Mouse (Mus musculus) bone marrow macrophage, adult 2 months (primary cell): ENCODE results near the gene Trp53i11. TPM values are rescaled to one million over a fixed set of nuclear protein-coding genes. Genes with fewer than 3 reads are reported as not detected.
A peak's percentile ranks its signal among the peaks of the same experiment; 100 is the strongest.

Source experiments
- H3K27ac ChIP-seq: 2 replicates; pipeline ENCODE4 v1.5.1; 2012; ENCODE audit warnings: low read depth, low read length; ENCODE audit not compliant: insufficient read depth
- H3K4me1 ChIP-seq: 2 replicates; pipeline ENCODE4 v1.6.1; 2012; ENCODE audit warnings: low read length; ENCODE audit not compliant: control insufficient read depth, insufficient read depth
- H3K4me3 ChIP-seq: 2 replicates; pipeline ENCODE4 v1.5.1; 2012; ENCODE audit warnings: mild to moderate bottlenecking, low read length, moderate library complexity; ENCODE audit not compliant: insufficient read depth
- CTCF ChIP-seq: IDR thresholded peaks from 2 replicates; pipeline ENCODE4 v1.5.1; 2012; ENCODE audit warnings: low read depth, mild to moderate bottlenecking, low read length, moderate library complexity
- POLR2A ChIP-seq: IDR thresholded peaks from 2 replicates; pipeline ENCODE4 v1.6.1; 2012; ENCODE audit warnings: mild to moderate bottlenecking, low read depth, low read length, borderline replicate concordance
- polyA plus RNA-seq: library from polyadenylated mRNA; stranded (reverse); fragments of >200 nt; gene quantifications from 2 replicates; pipeline ENCODE4 v1.2.4, GENCODE M21; 2012; ENCODE audit not compliant: missing spikeins, insufficient read depth, insufficient read length

Gene Trp53i11
- polyA plus RNA-seq, 1 experiment = not detected

DNA sequence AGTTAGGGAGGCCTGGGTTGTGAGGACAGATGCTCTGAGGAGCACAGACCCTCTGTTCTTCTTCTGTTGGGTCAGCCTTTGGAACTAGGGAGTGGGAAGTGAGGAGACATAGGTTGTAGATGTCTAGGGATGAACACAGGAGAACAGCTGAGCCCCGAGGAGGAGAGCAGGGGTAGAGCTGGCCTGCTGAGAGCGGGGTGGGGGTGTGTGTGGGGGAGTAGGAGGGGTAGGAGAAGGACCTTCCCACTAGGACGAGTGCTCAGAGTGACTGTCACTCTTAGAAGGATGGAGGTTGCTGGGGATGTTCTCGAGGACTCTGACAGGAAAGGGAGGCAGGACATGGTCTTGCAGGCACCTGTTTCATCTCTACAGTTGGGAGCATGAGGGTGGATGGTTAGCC, 6.5 kb downstream of the Trp53i11 start:
- Histone ChIP-seq H3K27ac (no peak overlapping the region), H3K4me3 (no peak overlapping the region), H3K4me1 (no peaks in the 10 kb centered on the region)
- TF ChIP-seq POLR2A (no peak), CTCF (no peak)

DNA sequence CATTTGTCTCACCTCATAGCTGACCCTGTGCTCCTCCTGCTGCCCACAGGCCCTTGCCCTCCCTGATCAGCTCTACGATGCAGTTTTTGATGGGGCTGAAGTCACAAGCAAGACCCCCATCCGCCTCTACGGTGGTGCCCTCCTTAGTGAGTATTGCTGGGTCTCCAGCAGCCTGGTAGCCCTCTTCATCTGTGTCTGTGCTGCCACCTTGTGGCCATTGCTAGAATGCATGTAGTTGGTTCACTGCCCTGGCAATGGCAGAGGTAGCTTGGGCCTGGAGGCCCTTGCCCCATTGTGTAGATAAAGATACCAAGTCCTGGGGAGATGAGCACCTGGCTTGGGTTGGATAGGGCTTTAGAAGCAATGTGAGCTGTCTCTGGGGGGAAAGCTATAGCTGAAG, 11.5 kb downstream of the Trp53i11 start:
- H3K27ac ChIP-seq = no peak overlapping the region

GRCm38 (mm10) chr2:93199531-93199974, 12.2 kb downstream of the Trp53i11 start:
- Histone ChIP-seq H3K4me3 (no peak overlapping the region), H3K27ac (no peak overlapping the region), H3K4me1 (no peaks in the 10 kb centered on the region)
- TF ChIP-seq CTCF (peak; percentile 82), POLR2A (no peak)

More for the DNA sequence above, 11.5 kb downstream of the Trp53i11 start:
- TF ChIP-seq POLR2A (no peak), CTCF (peak; percentile 54)
- Histone ChIP-seq H3K4me3 (no peak overlapping the region), H3K4me1 (no peaks in the 10 kb centered on the region)

- no peak overlapping the region for H3K27ac ChIP-seq
- H3K4me3 ChIP-seq = no peak overlapping the region
- H3K4me1 ChIP-seq = no peaks in the 10 kb centered on the region
- TF ChIP-seq CTCF (no peak), POLR2A (no peak)
Measured at GRCm38 (mm10) chr2:93200681-93201340, 13.5 kb downstream of the Trp53i11 start.

- Histone ChIP-seq H3K4me1 (no peaks in the 10 kb centered on the region), H3K4me3 (no peak overlapping the region), H3K27ac (no peak overlapping the region)
- TF ChIP-seq POLR2A (no peak), CTCF (no peak)
Measured at GRCm38 (mm10) chr2:93201997-93202396, 14.6 kb downstream of the Trp53i11 start.

GRCm38 (mm10) chr2:93202782-93203181, 15.4 kb downstream of the Trp53i11 start:
- no peak overlapping the region for H3K27ac ChIP-seq
- TF ChIP-seq POLR2A (no peak), CTCF (no peak)
- no peaks in the 10 kb centered on the region for H3K4me1 ChIP-seq
- H3K4me3 ChIP-seq = no peak overlapping the region

DNA sequence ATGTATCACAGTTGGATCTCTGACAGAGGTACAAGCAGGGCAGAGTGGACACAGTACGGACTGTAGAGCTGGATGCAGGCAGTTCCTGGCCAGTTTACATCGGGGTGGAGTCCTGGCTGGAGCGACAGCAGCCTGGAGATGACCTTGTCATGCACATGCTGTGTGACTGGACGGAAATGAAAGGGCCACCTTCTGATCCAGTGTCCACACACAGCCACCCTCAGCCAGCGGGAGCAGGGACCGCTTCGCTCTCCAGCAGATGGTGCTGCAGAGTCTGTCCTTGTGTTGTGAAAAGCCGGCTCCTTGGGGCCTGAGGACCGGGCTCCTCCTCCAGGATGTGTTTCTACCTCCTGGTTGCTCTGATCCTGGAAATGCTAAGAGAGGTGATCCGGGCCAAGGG, 16.3 kb downstream of the Trp53i11 start:
- no peak overlapping the region for H3K27ac ChIP-seq
- TF ChIP-seq CTCF (no peak; the same call in 1 of the 2 replicates), POLR2A (no peak)

GRCm38 (mm10) chr2:93204571-93204970, 17.2 kb downstream of the Trp53i11 start:
- Histone ChIP-seq H3K27ac (no peak overlapping the region), H3K4me3 (no peak overlapping the region), H3K4me1 (no peaks in the 10 kb centered on the region)
- TF ChIP-seq CTCF = no peak
- no peak for TF ChIP-seq POLR2A

More for the DNA sequence above, 16.3 kb downstream of the Trp53i11 start:
- no peak overlapping the region for H3K4me3 ChIP-seq
- no peaks in the 10 kb centered on the region for H3K4me1 ChIP-seq

DNA sequence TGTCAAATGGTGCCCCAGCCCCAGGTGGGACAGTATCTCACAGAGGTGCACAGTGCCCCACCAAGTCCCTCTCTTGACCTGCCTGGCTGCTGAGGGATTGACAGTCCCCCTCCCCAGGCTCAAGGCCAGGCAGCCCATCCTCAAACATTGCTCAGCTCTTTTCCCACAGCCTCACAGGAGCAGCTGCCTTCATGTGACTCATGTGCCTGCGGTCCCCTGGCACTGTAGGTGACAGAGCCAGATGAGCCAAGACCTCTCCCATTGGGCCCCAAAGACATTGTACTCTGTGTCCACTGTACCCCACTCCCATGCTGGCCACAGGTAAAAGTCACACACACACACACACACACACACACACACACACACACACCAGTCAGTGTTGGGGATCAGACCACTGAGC, 18.8 kb downstream of the Trp53i11 start:
- H3K4me1 ChIP-seq = no peaks in the 10 kb centered on the region

GRCm38 (mm10) chr2:93212386-93212785, 25.0 kb downstream of the Trp53i11 start:
- Histone ChIP-seq H3K4me1 (peaks cover 21% of the 10 kb centered on the region), H3K27ac (no peak overlapping the region), H3K4me3 (no peak overlapping the region)
- TF ChIP-seq CTCF = no peak
- no peak for TF ChIP-seq POLR2A

More for the DNA sequence above, 18.8 kb downstream of the Trp53i11 start:
- no peak overlapping the region for H3K27ac ChIP-seq
- TF ChIP-seq POLR2A = no peak
- no peak for TF ChIP-seq CTCF
- H3K4me3 ChIP-seq = no peak overlapping the region
